Mouse (Mus musculus) liver, postnatal 0 days (tissue): ENCODE measurements around the gene Fam189a2.

Source experiments
- CTCF ChIP-seq: sonication (generic); IDR thresholded peaks from 2 replicates; pipeline ENCODE4 v1.5.1; 2016; ENCODE audit warnings: antibody characterized with exemption, low read depth
- EP300 ChIP-seq: IDR thresholded peaks from 2 replicates; pipeline ENCODE4 v1.6.1; 2016; ENCODE audit warnings: antibody characterized with exemption, low read depth, mild to moderate bottlenecking

DNA sequence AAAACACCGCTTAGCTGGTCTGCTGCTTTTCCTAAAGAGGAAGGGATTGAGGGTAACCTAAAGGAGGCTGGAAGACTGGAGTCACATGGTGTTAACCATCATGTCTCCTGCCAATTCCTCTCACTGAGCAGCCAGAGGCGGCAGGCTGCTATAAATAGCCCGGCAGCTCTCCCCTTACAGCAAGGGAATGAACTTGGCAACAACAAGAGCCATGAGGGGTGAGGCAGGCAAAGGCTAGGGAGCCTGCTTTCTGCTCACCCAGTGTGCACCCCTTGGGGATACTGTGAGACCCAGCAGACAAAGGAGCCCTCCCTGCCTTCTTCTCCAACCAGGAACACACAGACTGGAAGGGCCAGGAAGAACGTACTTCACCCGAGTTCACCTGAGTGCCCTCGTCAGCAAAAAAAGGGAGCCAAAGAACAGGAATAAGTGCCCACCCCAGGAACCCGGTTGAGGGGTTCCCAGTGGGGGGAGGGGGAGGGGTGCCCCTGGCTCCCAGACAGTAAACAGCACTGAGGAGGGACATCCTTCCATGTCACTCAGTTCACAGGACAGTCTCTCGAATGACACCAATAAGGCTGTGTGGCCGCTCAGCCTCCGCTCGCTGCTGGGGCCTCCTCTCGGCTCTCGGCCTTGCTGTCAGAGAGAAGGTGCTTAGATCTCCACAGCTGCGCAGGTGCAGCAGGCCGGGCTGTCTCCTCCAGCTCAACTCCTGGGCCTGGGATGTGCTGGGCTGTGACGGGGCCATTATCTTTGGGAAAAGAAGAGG lies 57.8 kb downstream of the Fam189a2 start:
- no peak for TF ChIP-seq EP300
- no peak for TF ChIP-seq CTCF
